Mouse (Mus musculus): ENCODE measurements around the gene Mybpc3. TPM values are rescaled to one million over a fixed set of nuclear protein-coding genes. Genes with fewer than 3 reads are reported as not detected.
A peak's percentile ranks its signal among the peaks of the same experiment; 100 is the strongest.

The Mybpc3 gene
- polyA plus RNA-seq, 1 experiment from 2014 or later: 0.32 TPM

GRCm38 (mm10) chr2:91113852-91114251 is 4.1 kb upstream of the Mybpc3 start:
- WGBS: 76% methylated on average over 6 of the region's 6 CpGs
- Histone ChIP-seq H3K4me2 (replicated peaks) (no peak overlapping the region), H3K27ac (replicated peaks) (no peak overlapping the region)

GRCm38 (mm10) chr2:91114781-91115577 is 3.0 kb upstream of the Mybpc3 start:
- no peaks in the 10 kb centered on the region for H3K36me3 ChIP-seq
- peaks cover 24% of the 10 kb centered on the region for H3K27me3 ChIP-seq
- WGBS: 7% methylated on average over 42 of the region's 42 CpGs
- H3K4me3 ChIP-seq: peak overlapping the region; percentile 47
- H3K4me1 ChIP-seq: peaks cover 8% of the 10 kb centered on the region
- H3K9me3 ChIP-seq: no peaks in the 10 kb centered on the region
- peak; percentile 77 for ATAC-seq (ENCODE audit: low FRiP score, low read depth)
- peak overlapping the region; percentile 82 for H3K4me2 ChIP-seq (replicated peaks)
- H3K27ac ChIP-seq (replicated peaks): no peak overlapping the region
- H3K9ac ChIP-seq (replicated peaks): peak overlapping the region; percentile 59

More at GRCm38 (mm10) chr2:91113852-91114251, 4.1 kb upstream of the Mybpc3 start:
- Histone ChIP-seq H3K9ac (replicated peaks) (no peak overlapping the region), H3K4me1 (peaks cover 8% of the 10 kb centered on the region), H3K4me3 (no peak overlapping the region), H3K9me3 (no peaks in the 10 kb centered on the region), H3K36me3 (no peaks in the 10 kb centered on the region), H3K27me3 (peaks cover 24% of the 10 kb centered on the region)
- no peak for ATAC-seq (ENCODE audit: low FRiP score, low read depth)

- H3K9me3 ChIP-seq: no peaks in the 10 kb centered on the region
- H3K27me3 ChIP-seq: peaks cover 24% of the 10 kb centered on the region
- H3K4me1 ChIP-seq: peaks cover 8% of the 10 kb centered on the region
- H3K4me3 ChIP-seq: peak overlapping the region; percentile 47
- H3K4me2 ChIP-seq (replicated peaks): peak overlapping the region; percentile 82
- H3K27ac ChIP-seq (replicated peaks): no peak overlapping the region
- WGBS: 36% methylated on average over 12 of the region's 12 CpGs
- H3K9ac ChIP-seq (replicated peaks): peak overlapping the region; percentile 59
- no peaks in the 10 kb centered on the region for H3K36me3 ChIP-seq
- no peak for ATAC-seq (ENCODE audit: low FRiP score, low read depth)
These were observed 2.4 kb upstream of the Mybpc3 start for GRCm38 (mm10) chr2:91115578-91115970.

- H3K27ac ChIP-seq (replicated peaks): no peak overlapping the region
- peaks cover 24% of the 10 kb centered on the region for H3K27me3 ChIP-seq
- WGBS: 79% methylated on average over 5 of the region's 5 CpGs
- H3K9me3 ChIP-seq: no peaks in the 10 kb centered on the region
- H3K4me3 ChIP-seq: no peak overlapping the region
- H3K36me3 ChIP-seq: no peaks in the 10 kb centered on the region
- peaks cover 8% of the 10 kb centered on the region for H3K4me1 ChIP-seq
- no peak overlapping the region for H3K9ac ChIP-seq (replicated peaks)
- H3K4me2 ChIP-seq (replicated peaks): no peak overlapping the region
- no peak for ATAC-seq (ENCODE audit: low FRiP score, low read depth)
These were observed 1.1 kb upstream of the Mybpc3 start for GRCm38 (mm10) chr2:91116842-91117241.

GRCm38 (mm10) chr2:91118647-91119046 is 703 bp downstream of the Mybpc3 start:
- peaks cover 24% of the 10 kb centered on the region for H3K27me3 ChIP-seq
- peaks cover 8% of the 10 kb centered on the region for H3K4me1 ChIP-seq
- no peaks in the 10 kb centered on the region for H3K36me3 ChIP-seq
- H3K4me2 ChIP-seq (replicated peaks): no peak overlapping the region
- no peak overlapping the region for H3K27ac ChIP-seq (replicated peaks)
- H3K9me3 ChIP-seq: no peaks in the 10 kb centered on the region
- H3K4me3 ChIP-seq: no peak overlapping the region
- WGBS: 85% methylated on average over 1 of the region's 1 CpGs
- ATAC-seq (ENCODE audit: low FRiP score, low read depth): no peak
- H3K9ac ChIP-seq (replicated peaks): no peak overlapping the region

GRCm38 (mm10) chr2:91119061-91119460 is 1.1 kb downstream of the Mybpc3 start:
- Histone ChIP-seq H3K4me1 (peaks cover 8% of the 10 kb centered on the region), H3K27ac (replicated peaks) (no peak overlapping the region), H3K27me3 (peaks cover 24% of the 10 kb centered on the region), H3K9me3 (no peaks in the 10 kb centered on the region), H3K4me2 (replicated peaks) (no peak overlapping the region), H3K9ac (replicated peaks) (no peak overlapping the region), H3K36me3 (no peaks in the 10 kb centered on the region), H3K4me3 (no peak overlapping the region)
- no peak for ATAC-seq (ENCODE audit: low FRiP score, low read depth)
- WGBS: 94% methylated on average over 19 of the region's 19 CpGs

GRCm38 (mm10) chr2:91119551-91119950 is 1.6 kb downstream of the Mybpc3 start:
- no peak overlapping the region for H3K27ac ChIP-seq (replicated peaks)
- WGBS: 84% methylated on average over 6 of the region's 6 CpGs
- no peak overlapping the region for H3K4me2 ChIP-seq (replicated peaks)
- peaks cover 8% of the 10 kb centered on the region for H3K4me1 ChIP-seq
- H3K36me3 ChIP-seq: no peaks in the 10 kb centered on the region
- no peak overlapping the region for H3K9ac ChIP-seq (replicated peaks)
- H3K27me3 ChIP-seq: peaks cover 24% of the 10 kb centered on the region
- no peaks in the 10 kb centered on the region for H3K9me3 ChIP-seq
- no peak overlapping the region for H3K4me3 ChIP-seq
- ATAC-seq (ENCODE audit: low FRiP score, low read depth): no peak

- Histone ChIP-seq H3K4me2 (replicated peaks) (no peak overlapping the region), H3K36me3 (no peaks in the 10 kb centered on the region), H3K9me3 (no peaks in the 10 kb centered on the region), H3K4me1 (peaks cover 4% of the 10 kb centered on the region), H3K4me3 (no peak overlapping the region), H3K27ac (replicated peaks) (no peak overlapping the region), H3K27me3 (peaks cover 23% of the 10 kb centered on the region), H3K9ac (replicated peaks) (no peak overlapping the region)
- ATAC-seq (ENCODE audit: low FRiP score, low read depth): no peak
- WGBS: 77% methylated on average over 6 of the region's 6 CpGs
These were observed 2.3 kb downstream of the Mybpc3 start for GRCm38 (mm10) chr2:91120261-91120671.

GRCm38 (mm10) chr2:91121011-91121410 is 3.1 kb downstream of the Mybpc3 start:
- WGBS: 84% methylated on average over 6 of the region's 6 CpGs

GRCm38 (mm10) chr2:91121497-91121896 is 3.6 kb downstream of the Mybpc3 start:
- Histone ChIP-seq H3K27me3 (peaks cover 11% of the 10 kb centered on the region; the same call in 1 of the 2 replicates), H3K4me2 (replicated peaks) (no peak overlapping the region), H3K9ac (replicated peaks) (no peak overlapping the region), H3K27ac (replicated peaks) (no peak overlapping the region), H3K9me3 (no peaks in the 10 kb centered on the region), H3K4me3 (no peak overlapping the region), H3K4me1 (no peaks in the 10 kb centered on the region), H3K36me3 (no peaks in the 10 kb centered on the region)
- 56% methylated on average over 8 of the region's 8 CpGs for WGBS
- ATAC-seq (ENCODE audit: low FRiP score, low read depth): no peak

More at GRCm38 (mm10) chr2:91121011-91121410, 3.1 kb downstream of the Mybpc3 start:
- ATAC-seq (ENCODE audit: low FRiP score, low read depth): no peak
- H3K36me3 ChIP-seq: no peaks in the 10 kb centered on the region
- H3K4me1 ChIP-seq: no peaks in the 10 kb centered on the region
- no peak overlapping the region for H3K9ac ChIP-seq (replicated peaks)
- H3K27ac ChIP-seq (replicated peaks): no peak overlapping the region
- peaks cover 15% of the 10 kb centered on the region for H3K27me3 ChIP-seq
- H3K4me2 ChIP-seq (replicated peaks): no peak overlapping the region
- H3K4me3 ChIP-seq: no peak overlapping the region
- no peaks in the 10 kb centered on the region for H3K9me3 ChIP-seq

GRCm38 (mm10) chr2:91123521-91123920 is 5.6 kb downstream of the Mybpc3 start:
- H3K9ac ChIP-seq (replicated peaks): no peak overlapping the region
- no peak overlapping the region for H3K4me3 ChIP-seq
- no peak for ATAC-seq (ENCODE audit: low FRiP score, low read depth)
- no peaks in the 10 kb centered on the region for H3K27me3 ChIP-seq
- H3K4me1 ChIP-seq: no peaks in the 10 kb centered on the region
- no peaks in the 10 kb centered on the region for H3K36me3 ChIP-seq
- H3K9me3 ChIP-seq: no peaks in the 10 kb centered on the region
- H3K4me2 ChIP-seq (replicated peaks): no peak overlapping the region
- H3K27ac ChIP-seq (replicated peaks): no peak overlapping the region
- 88% methylated on average over 6 of the region's 6 CpGs for WGBS

- no peak overlapping the region for H3K4me3 ChIP-seq
- no peaks in the 10 kb centered on the region for H3K9me3 ChIP-seq
- WGBS: 90% methylated on average over 10 of the region's 10 CpGs
- H3K9ac ChIP-seq (replicated peaks): no peak overlapping the region
- no peak overlapping the region for H3K27ac ChIP-seq (replicated peaks)
- no peaks in the 10 kb centered on the region for H3K27me3 ChIP-seq
- ATAC-seq (ENCODE audit: low FRiP score, low read depth): no peak
- no peaks in the 10 kb centered on the region for H3K4me1 ChIP-seq
- H3K4me2 ChIP-seq (replicated peaks): no peak overlapping the region
- H3K36me3 ChIP-seq: no peaks in the 10 kb centered on the region
These were observed 7.2 kb downstream of the Mybpc3 start for GRCm38 (mm10) chr2:91125101-91125500.
